Mouse (Mus musculus) kidney, adult 2 months (tissue): ENCODE measurements around the gene Cadm3.

Source experiments
- CTCF ChIP-seq: fragments of 200-500 bp; conservative IDR thresholded peaks from 2 replicates; pipeline ENCODE4 v1.5.1; 2011; ENCODE audit warnings: low read depth, mild to moderate bottlenecking, control low read depth, low read length, moderate library complexity, mixed read lengths; ENCODE audit not compliant: insufficient read depth, insufficient read length
- POLR2A ChIP-seq: fragments of 200-500 bp; IDR thresholded peaks from one replicate; pipeline ENCODE4 v1.6.1; 2011; ENCODE audit warnings: low read depth, low read length, control low read depth

DNA sequence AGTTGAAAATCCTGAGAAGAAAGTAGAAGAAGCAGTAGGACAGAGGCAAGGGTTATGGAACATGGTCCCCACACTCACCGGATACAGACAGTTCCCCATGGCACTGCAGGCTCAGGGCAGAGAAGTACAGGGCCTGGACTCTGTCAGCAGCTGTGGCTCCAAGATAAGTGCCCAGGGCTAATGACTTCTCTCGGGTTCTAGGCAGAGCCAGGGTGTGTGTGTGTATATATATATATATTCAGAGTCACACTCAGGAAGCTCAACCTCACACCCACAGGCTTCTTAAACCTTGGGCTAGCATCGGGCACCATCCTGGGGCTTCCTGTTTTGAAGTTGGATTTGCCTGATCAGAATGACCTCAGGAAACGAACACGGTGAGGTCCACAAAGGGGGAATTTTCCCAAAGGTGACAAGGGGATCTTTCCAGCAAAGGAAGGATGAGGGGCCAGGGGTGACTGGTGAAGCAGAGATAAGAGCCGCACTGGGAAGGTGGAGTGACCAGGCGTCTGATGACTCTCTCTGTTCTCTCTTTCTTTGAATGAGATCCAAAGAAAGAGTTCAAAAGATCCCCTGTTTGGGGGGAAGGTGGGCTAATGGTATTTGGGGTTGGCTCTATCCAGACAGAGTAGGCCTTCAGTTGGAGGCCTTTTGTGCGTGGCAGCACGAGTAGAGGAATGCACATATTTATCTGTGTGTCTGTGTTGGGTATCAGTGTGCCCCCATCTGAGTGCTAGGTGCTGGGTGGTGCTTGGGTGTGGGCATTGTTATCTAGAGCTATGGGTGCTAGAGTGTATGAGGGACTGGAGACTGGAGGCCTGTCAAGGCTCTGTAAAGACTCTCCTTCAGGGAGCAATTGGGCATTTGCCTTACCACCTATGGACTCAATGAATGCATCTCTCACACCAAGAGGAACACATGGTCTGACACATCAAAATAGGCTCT lies 33.9 kb downstream of the Cadm3 start, which contains the start of gene Ackr1:
- TF ChIP-seq POLR2A, result no peak
- no peak for TF ChIP-seq CTCF
